Mouse (Mus musculus): Measurements from ENCODE around the gene Olfr704. TPM values are rescaled to one million over a fixed set of nuclear protein-coding genes. Genes with fewer than 3 reads are reported as not detected.
"Not testable (repeated sequence)": the region's sequence is repeated elsewhere in the genome, so short reads cannot be mapped to it uniquely, and the experiment has no call there.

Gene Olfr704
- not detected in 2 replicates for polyA plus RNA-seq (2015; fragmentation: Nextera tagmentation; extraction: Ambion mirVana)

DNA sequence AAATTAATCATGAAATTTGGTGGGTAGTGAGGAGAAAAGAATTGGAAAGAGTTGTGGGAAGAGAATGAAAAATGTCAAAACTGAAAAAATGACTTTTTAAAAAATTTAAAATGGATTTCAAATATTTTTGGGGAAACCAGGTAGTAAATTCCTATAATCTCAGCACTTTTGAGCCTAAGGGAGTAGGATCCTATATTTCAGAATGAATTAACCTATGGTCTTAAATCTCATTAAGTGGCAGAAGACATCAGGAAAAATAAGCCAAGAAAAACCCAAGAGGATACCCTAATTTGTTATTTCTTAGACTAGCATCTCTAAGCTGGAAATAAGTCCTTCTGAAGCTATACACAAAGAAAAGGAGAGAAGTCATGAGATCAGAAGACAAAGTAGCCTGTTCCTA lies at the start of gene Olfr704:
TSS of gene Olfr704 (plus strand) at position 301 of the 400 bp plus-strand sequence.
- no peak within 1 kb of the TSS for H3K4me3 ChIP-seq (replicated peaks)
- H3K27me3 ChIP-seq (replicated peaks), result no peaks in the 10 kb centered on the region
- no peak for ATAC-seq
- no peak within 1 kb of the TSS for H3K4me2 ChIP-seq (replicated peaks)
- H3K9me3 ChIP-seq, result no peaks in the 10 kb centered on the region
- H3K36me3 ChIP-seq, result no peaks in the 10 kb centered on the region
- H3K27ac ChIP-seq, result no peak within 1 kb of the TSS
- H3K4me1 ChIP-seq (replicated peaks), result no peaks in the 10 kb centered on the region
- H3K9ac ChIP-seq, result no peak within 1 kb of the TSS

DNA sequence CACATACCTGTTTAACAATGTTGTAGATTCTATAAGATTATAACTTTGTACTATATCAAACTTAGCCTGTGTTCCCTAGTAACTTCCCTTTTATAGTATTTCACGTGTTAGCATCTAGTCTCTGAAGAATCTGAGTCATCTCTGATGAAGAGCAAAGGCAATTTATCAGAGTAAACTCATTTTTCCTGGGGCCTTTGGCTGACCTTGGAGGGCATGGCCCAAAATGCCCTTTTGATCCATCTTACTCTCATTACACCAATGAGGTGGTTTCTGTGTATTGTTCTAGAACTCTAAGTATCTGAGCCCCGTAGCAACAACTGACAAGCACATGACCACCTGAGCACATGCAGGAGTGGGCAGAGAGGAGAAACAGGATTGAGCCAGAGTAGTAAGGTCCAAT lies 49.2 kb upstream of the Olfr704 start, which contains the start of gene Olfr701:
TSS of gene Olfr701 (plus strand) at position 301 of the 400 bp plus-strand sequence.
- no peak for ATAC-seq
- no peaks in the 10 kb centered on the region for H3K27me3 ChIP-seq (replicated peaks)

DNA sequence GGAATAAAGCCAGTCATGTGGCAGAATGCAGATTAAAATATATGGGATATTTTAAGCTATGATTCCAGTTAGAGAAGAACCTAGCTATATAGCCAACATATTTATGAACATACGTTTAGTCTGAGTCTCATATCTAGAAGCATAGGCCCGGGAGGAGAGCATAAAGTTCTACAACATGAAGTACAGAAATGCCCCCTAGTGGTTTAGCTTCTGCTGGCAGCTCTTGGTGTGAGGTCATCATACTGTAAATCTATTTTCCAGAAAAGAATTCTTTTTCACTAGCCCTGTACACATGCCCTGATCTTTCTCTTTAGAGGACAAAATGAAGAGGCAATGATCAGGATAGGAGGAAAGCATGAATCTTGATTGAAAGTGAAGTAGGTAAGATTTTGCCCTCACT lies 47.2 kb upstream of the Olfr704 start:
- no peaks in the 10 kb centered on the region for H3K9me3 ChIP-seq
- no peak for ATAC-seq
- no peak overlapping the region for H3K4me3 ChIP-seq (replicated peaks)
- no peak overlapping the region for H3K4me2 ChIP-seq (replicated peaks)
- no peaks in the 10 kb centered on the region for H3K36me3 ChIP-seq
- 29% methylated on average over 2 of the region's 2 CpGs for WGBS
- no peak overlapping the region for H3K27ac ChIP-seq
- no peak overlapping the region for H3K9ac ChIP-seq
- no peaks in the 10 kb centered on the region for H3K27me3 ChIP-seq (replicated peaks)
- no peaks in the 10 kb centered on the region for H3K4me1 ChIP-seq (replicated peaks)

More for the DNA sequence above, 49.2 kb upstream of the Olfr704 start, which contains the start of gene Olfr701:
- Histone ChIP-seq H3K36me3 (no peaks in the 10 kb centered on the region), H3K4me1 (replicated peaks) (no peaks in the 10 kb centered on the region), H3K27ac (no peak within 1 kb of the TSS), H3K4me2 (replicated peaks) (no peak within 1 kb of the TSS), H3K9me3 (no peaks in the 10 kb centered on the region), H3K9ac (no peak within 1 kb of the TSS), H3K4me3 (replicated peaks) (no peak within 1 kb of the TSS)
- 61% methylated on average over 2 of the region's 2 CpGs for WGBS

DNA sequence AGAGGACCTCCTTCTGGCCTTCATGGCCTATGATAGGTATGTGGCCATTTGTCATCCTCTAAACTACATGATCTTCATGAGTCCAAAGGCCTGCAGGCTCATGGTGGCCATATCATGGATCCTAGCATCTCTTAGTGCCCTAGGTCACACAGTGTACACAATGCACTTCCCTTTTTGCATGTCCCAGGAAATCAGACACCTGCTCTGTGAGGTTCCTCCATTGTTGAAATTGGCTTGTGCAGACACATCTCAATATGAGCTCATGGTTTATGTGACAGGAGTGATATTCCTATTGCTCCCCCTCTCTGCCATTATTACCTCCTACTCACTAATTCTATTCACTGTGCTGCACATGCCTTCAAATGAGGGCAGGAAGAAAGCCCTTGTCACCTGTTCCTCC lies 44.6 kb upstream of the Olfr704 start:
- no peaks in the 10 kb centered on the region for H3K27me3 ChIP-seq (replicated peaks)
- no peak for ATAC-seq
- H3K9me3 ChIP-seq, result no peaks in the 10 kb centered on the region
- H3K27ac ChIP-seq, result no peak overlapping the region
- H3K9ac ChIP-seq, result no peak overlapping the region
- no peak overlapping the region for H3K4me2 ChIP-seq (replicated peaks)
- no peaks in the 10 kb centered on the region for H3K36me3 ChIP-seq
- no peak overlapping the region for H3K4me3 ChIP-seq (replicated peaks)
- no peaks in the 10 kb centered on the region for H3K4me1 ChIP-seq (replicated peaks)

DNA sequence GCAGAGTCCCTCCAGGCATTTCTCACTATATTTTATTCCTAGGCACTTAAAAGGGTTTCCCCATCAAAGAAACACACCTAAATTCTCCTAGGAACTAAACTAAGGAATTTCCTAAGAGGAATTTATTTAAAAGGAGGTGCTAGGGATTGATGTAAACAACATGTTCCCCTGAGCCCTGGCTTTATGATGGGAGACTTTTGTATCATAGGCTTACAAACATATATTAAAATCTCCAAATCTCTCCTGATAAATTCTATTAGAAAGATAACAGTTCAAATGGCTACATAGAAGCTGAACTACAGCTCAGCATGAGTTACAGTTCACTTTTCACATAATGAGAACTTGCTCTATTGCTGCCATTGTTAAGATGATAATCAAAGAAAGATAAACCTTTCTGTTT lies 29.2 kb upstream of the Olfr704 start, which contains the start of gene Olfr702:
TSS of gene Olfr702 (minus strand) at position 101 of the 400 bp plus-strand sequence.
- ATAC-seq, result no peak
- H3K9me3 ChIP-seq, result no peaks in the 10 kb centered on the region
- H3K4me1 ChIP-seq (replicated peaks), result no peaks in the 10 kb centered on the region
- no peaks in the 10 kb centered on the region for H3K36me3 ChIP-seq
- H3K27me3 ChIP-seq (replicated peaks), result no peaks in the 10 kb centered on the region
- no peak within 1 kb of the TSS for H3K4me3 ChIP-seq (replicated peaks)
- H3K4me2 ChIP-seq (replicated peaks), result no peak within 1 kb of the TSS
- no peak within 1 kb of the TSS for H3K9ac ChIP-seq
- no peak within 1 kb of the TSS for H3K27ac ChIP-seq

DNA sequence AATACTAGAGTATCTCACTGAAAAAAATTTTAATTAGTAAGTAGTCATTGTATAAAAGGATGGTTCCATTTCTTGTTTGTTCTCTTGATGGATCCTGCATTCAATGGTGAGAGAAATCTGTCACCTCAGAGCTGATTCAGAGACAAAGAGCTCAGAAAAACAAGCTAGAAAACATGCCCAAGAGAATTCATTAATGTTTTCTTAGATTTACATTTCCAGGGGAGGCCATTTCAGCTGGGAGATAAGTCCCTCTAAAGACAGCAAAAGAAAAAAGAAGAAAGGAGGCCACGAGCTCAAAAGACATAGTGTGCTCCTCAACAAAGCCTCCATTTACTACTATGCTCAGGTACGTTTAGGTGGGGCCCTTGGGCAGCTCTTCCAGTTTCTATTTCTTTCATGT lies 19.9 kb upstream of the Olfr704 start, which contains the start of gene Olfr703:
TSS of gene Olfr703 (plus strand) at position 301 of the 400 bp plus-strand sequence.
- Histone ChIP-seq H3K27me3 (replicated peaks) (no peaks in the 10 kb centered on the region), H3K27ac (no peak within 1 kb of the TSS), H3K4me1 (replicated peaks) (no peaks in the 10 kb centered on the region), H3K36me3 (no peaks in the 10 kb centered on the region), H3K9ac (no peak within 1 kb of the TSS), H3K9me3 (no peaks in the 10 kb centered on the region), H3K4me3 (replicated peaks) (no peak within 1 kb of the TSS), H3K4me2 (replicated peaks) (no peak within 1 kb of the TSS)
- no peak for ATAC-seq
- 50% methylated on average over 2 of the region's 2 CpGs for WGBS

DNA sequence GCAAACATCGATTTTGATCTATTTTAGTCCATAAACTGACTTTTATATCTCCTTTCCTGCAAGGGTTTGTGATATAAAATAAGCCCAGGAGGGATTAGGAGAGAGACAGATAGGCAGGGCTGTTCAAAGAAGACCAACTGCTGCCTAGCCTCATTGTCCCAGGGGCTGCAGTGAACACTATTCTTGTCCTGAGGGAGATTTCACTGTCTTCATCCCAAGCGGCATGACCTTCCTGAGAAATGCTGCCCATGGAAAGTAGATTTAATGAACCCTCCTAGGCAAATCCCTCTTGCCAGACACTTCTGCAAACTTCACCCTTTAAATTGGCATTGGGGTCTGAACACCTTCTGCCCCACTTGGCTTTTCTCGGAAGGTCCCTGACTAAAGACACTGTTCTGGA lies 13.8 kb downstream of the Olfr704 start, which contains the start of gene Olfr705:
TSS of gene Olfr705 (minus strand) at position 101 of the 400 bp plus-strand sequence.
- 76% methylated on average over 3 of the region's 3 CpGs for WGBS
- ATAC-seq, result no peak
- H3K4me1 ChIP-seq (replicated peaks), result no peaks in the 10 kb centered on the region
- H3K27ac ChIP-seq, result no peak within 1 kb of the TSS
- no peaks in the 10 kb centered on the region for H3K9me3 ChIP-seq
- H3K4me3 ChIP-seq (replicated peaks), result no peak within 1 kb of the TSS
- no peaks in the 10 kb centered on the region for H3K36me3 ChIP-seq
- no peak within 1 kb of the TSS for H3K9ac ChIP-seq
- no peak within 1 kb of the TSS for H3K4me2 ChIP-seq (replicated peaks)
- H3K27me3 ChIP-seq (replicated peaks), result no peaks in the 10 kb centered on the region

DNA sequence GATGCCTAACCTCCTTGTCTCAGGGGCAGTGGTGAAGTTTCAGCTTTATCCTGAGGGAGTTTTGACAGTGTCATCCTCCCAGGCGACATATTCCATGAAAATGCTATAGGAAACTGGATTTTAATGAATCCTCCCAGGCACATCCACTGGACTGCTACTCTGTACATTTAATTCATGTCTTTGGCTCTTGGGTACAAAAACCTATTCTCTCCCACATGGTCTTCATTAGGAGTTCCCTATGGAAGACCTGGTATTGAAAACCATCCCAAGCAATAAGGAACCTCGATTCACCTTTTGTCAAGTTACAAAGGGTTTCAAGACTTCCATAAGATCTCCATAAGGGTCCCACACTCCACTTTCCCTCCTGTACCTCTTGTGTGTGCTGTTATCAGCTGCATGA lies 25.1 kb downstream of the Olfr704 start, which contains the start of gene Olfr706:
TSS of gene Olfr706 (minus strand) at position 101 of the 400 bp plus-strand sequence.
- Histone ChIP-seq H3K36me3 (no peaks in the 10 kb centered on the region), H3K9ac (no peak within 1 kb of the TSS), H3K9me3 (no peaks in the 10 kb centered on the region), H3K27ac (no peak within 1 kb of the TSS), H3K4me1 (replicated peaks) (no peaks in the 10 kb centered on the region), H3K4me3 (replicated peaks) (no peak within 1 kb of the TSS), H3K27me3 (replicated peaks) (no peaks in the 10 kb centered on the region), H3K4me2 (replicated peaks) (no peak within 1 kb of the TSS)
- WGBS, result 82% methylated on average over 2 of the region's 2 CpGs
- no peak for ATAC-seq

DNA sequence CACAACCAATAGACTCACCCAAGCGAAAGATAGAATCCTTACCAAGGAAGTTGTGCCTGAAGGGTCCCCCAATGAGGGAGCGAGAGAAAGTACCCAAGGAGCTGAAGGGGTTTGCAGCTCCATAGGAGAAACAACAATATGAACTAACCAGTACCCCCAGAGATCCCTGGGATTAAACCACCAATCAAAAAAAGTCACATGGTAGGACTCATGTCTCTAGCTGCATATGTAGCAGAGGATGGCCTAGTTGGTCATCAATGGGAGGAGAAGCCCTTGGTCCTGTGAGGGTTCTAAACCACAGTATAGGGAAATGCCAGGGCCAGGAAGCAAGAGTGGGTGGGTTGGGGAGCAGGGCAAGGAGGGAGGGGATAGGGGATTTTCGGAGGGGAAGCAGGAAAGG lies 38.2 kb downstream of the Olfr704 start, which contains the start of gene Olfr707:
TSS of gene Olfr707 (minus strand) at position 101 of the 400 bp plus-strand sequence.
- whole genome bisulfite sequencing, result 83% methylated on average over 3 of the region's 3 CpGs
- H3K27me3 ChIP-seq (replicated peaks); H3K9me3 ChIP-seq; H3K4me2 ChIP-seq (replicated peaks); H3K4me1 ChIP-seq (replicated peaks); ATAC-seq; H3K9ac ChIP-seq; H3K27ac ChIP-seq; H3K4me3 ChIP-seq (replicated peaks); H3K36me3 ChIP-seq: not testable (repeated sequence)

DNA sequence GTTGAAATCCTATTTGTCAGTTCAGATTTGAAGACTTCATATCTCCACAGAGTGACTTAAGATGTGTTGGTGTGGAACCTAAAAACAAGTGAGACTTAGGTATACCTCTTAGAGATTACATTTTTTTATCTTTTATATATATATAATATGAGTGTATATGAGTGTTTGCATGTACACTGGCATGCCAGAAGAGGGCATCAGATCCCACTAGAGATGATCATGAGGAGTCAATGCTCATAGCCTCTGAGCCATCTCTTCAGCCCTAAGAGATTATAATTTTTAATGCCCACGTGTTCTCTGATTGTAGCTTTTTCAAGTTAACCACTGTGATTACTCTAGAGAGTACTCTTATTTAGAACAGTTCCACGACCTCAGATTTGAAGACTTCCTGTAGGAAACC lies 44.7 kb downstream of the Olfr704 start, which contains the start of gene Olfr1532-ps1:
TSS of gene Olfr1532-ps1 (plus strand) at position 326 of the 400 bp plus-strand sequence.
- Histone ChIP-seq H3K9me3 (no peaks in the 10 kb centered on the region), H3K4me1 (replicated peaks) (no peaks in the 10 kb centered on the region), H3K9ac (no peak within 1 kb of the TSS), H3K4me2 (replicated peaks) (no peak within 1 kb of the TSS), H3K27me3 (replicated peaks) (no peaks in the 10 kb centered on the region), H3K36me3 (no peaks in the 10 kb centered on the region), H3K27ac (no peak within 1 kb of the TSS), H3K4me3 (replicated peaks) (no peak within 1 kb of the TSS)
- 56% methylated on average over 2 of the region's 2 CpGs for WGBS
- no peak for ATAC-seq

Other genes with a start within 250 kb of the Olfr704 start
- not detected in 2 replicates for gene Olfr693, start 182.6 kb upstream of the Olfr704 start, polyA plus RNA-seq (2015; fragmentation: Nextera tagmentation; extraction: Ambion mirVana)
- gene Olfr694, start 171.4 kb upstream of the Olfr704 start, polyA plus RNA-seq (2015; fragmentation: Nextera tagmentation; extraction: Ambion mirVana), result not detected in 2 replicates
- gene Olfr695, start 146.8 kb upstream of the Olfr704 start, polyA plus RNA-seq (2015; fragmentation: Nextera tagmentation; extraction: Ambion mirVana), result not detected in 2 replicates
- not detected in 2 replicates for gene Olfr697, start 120.7 kb upstream of the Olfr704 start, polyA plus RNA-seq (2015; fragmentation: Nextera tagmentation; extraction: Ambion mirVana)
- not detected in 2 replicates for gene Olfr698, start 107.8 kb upstream of the Olfr704 start, polyA plus RNA-seq (2015; fragmentation: Nextera tagmentation; extraction: Ambion mirVana)
- not detected in 2 replicates for gene Olfr699, start 70.0 kb upstream of the Olfr704 start, polyA plus RNA-seq (2015; fragmentation: Nextera tagmentation; extraction: Ambion mirVana)
- not detected in 2 replicates for gene Olfr700, start 54.4 kb upstream of the Olfr704 start, polyA plus RNA-seq (2015; fragmentation: Nextera tagmentation; extraction: Ambion mirVana)
- not detected in 2 replicates for gene Olfr701, start 49.1 kb upstream of the Olfr704 start, polyA plus RNA-seq (2015; fragmentation: Nextera tagmentation; extraction: Ambion mirVana)
- not detected in 2 replicates for gene Olfr702, start 29.3 kb upstream of the Olfr704 start, polyA plus RNA-seq (2015; fragmentation: Nextera tagmentation; extraction: Ambion mirVana)
- gene Olfr703, start 19.8 kb upstream of the Olfr704 start, polyA plus RNA-seq (2015; fragmentation: Nextera tagmentation; extraction: Ambion mirVana), result not detected in 2 replicates
- not detected in 2 replicates for gene Olfr705, start 13.7 kb downstream of the Olfr704 start, polyA plus RNA-seq (2015; fragmentation: Nextera tagmentation; extraction: Ambion mirVana)
- gene Olfr706, start 25.0 kb downstream of the Olfr704 start, polyA plus RNA-seq (2015; fragmentation: Nextera tagmentation; extraction: Ambion mirVana), result not detected in 2 replicates
- gene Olfr707, start 38.1 kb downstream of the Olfr704 start, polyA plus RNA-seq (2015; fragmentation: Nextera tagmentation; extraction: Ambion mirVana), result not detected in 2 replicates
- gene Olfr1532-ps1, start 44.8 kb downstream of the Olfr704 start, polyA plus RNA-seq (2015; fragmentation: Nextera tagmentation; extraction: Ambion mirVana), result not detected in 2 replicates
- not detected in 2 replicates for gene Olfr709-ps1, start 69.0 kb downstream of the Olfr704 start, polyA plus RNA-seq (2015; fragmentation: Nextera tagmentation; extraction: Ambion mirVana)
- gene Olfr710, start 85.1 kb downstream of the Olfr704 start, polyA plus RNA-seq (2015; fragmentation: Nextera tagmentation; extraction: Ambion mirVana), result not detected in 2 replicates
- not detected in 2 replicates for gene Olfr6, start 100.8 kb downstream of the Olfr704 start, polyA plus RNA-seq (2015; fragmentation: Nextera tagmentation; extraction: Ambion mirVana)
- gene Olfr711, start 112.3 kb downstream of the Olfr704 start, polyA plus RNA-seq (2015; fragmentation: Nextera tagmentation; extraction: Ambion mirVana), result not detected in 2 replicates
- gene Olfr2, start 142.9 kb downstream of the Olfr704 start, polyA plus RNA-seq (2015; fragmentation: Nextera tagmentation; extraction: Ambion mirVana), result not detected in 2 replicates
- not detected in 2 replicates for gene Olfr713, start 168.0 kb downstream of the Olfr704 start, polyA plus RNA-seq (2015; fragmentation: Nextera tagmentation; extraction: Ambion mirVana)
- gene Olfr714, start 207.8 kb downstream of the Olfr704 start, polyA plus RNA-seq (2015; fragmentation: Nextera tagmentation; extraction: Ambion mirVana), result not detected in 2 replicates
- not detected in 2 replicates for gene Olfr17, start 230.0 kb downstream of the Olfr704 start, polyA plus RNA-seq (2015; fragmentation: Nextera tagmentation; extraction: Ambion mirVana)
- gene Olfr715b, start 247.2 kb downstream of the Olfr704 start, polyA plus RNA-seq (2015; fragmentation: Nextera tagmentation; extraction: Ambion mirVana), result not detected in 2 replicates